Mouse (Mus musculus) hindbrain, postnatal 0 days (tissue): ENCODE data around the gene Ppfia4. TPM values are rescaled to one million over a fixed set of nuclear protein-coding genes. Genes with fewer than 3 reads are reported as not detected.

Source experiments
- ATAC-seq: fragments of 200-750 bp; cut with Nextera tagmentation; 2 replicates; pipeline ENCODE4 v1.8.0; 2017; ENCODE audit warnings: mild to moderate bottlenecking, moderate TSS enrichment, moderate library complexity
- DNase-seq: peaks from one replicate; pipeline ENCODE4 v3.0.0-alpha.2; 2015; ENCODE audit warnings: low spot score
- H3K27ac ChIP-seq: fragments of 300-500 bp; sonication (generic); 2 replicates; pipeline ENCODE4 v1.5.1; 2014; ENCODE audit warnings: mild to moderate bottlenecking
- H3K27me3 ChIP-seq: fragments of 300-500 bp; sonication (generic); 2 replicates; pipeline ENCODE4 v1.6.1; 2014; ENCODE audit warnings: low read length, mixed read lengths; ENCODE audit not compliant: insufficient read depth
- H3K36me3 ChIP-seq: fragments of 300-500 bp; sonication (generic); 2 replicates; pipeline ENCODE4 v1.6.1; 2014; ENCODE audit warnings: low read length, mixed read lengths; ENCODE audit not compliant: insufficient read depth
- H3K4me1 ChIP-seq: fragments of 300-500 bp; sonication (generic); 2 replicates; pipeline ENCODE4 v1.6.1; 2014; ENCODE audit warnings: antibody characterized with exemption, low read length, mixed read lengths; ENCODE audit not compliant: insufficient read depth
- H3K4me2 ChIP-seq: fragments of 300-500 bp; sonication (generic); 2 replicates; pipeline ENCODE4 v1.6.1; 2014; ENCODE audit warnings: low read depth, mild to moderate bottlenecking, low read length, moderate library complexity, mixed read lengths
- H3K4me3 ChIP-seq: fragments of 300-500 bp; sonication (generic); 2 replicates; pipeline ENCODE4 v1.5.1; 2014; ENCODE audit warnings: low read length
- H3K9ac ChIP-seq: fragments of 300-500 bp; sonication (generic); replicated peaks from 2 replicates; pipeline ENCODE4 v1.6.1; 2014; ENCODE audit warnings: mild to moderate bottlenecking, low read length, moderate library complexity, mixed read lengths
- H3K9me3 ChIP-seq: fragments of 300-500 bp; sonication (generic); 2 replicates; pipeline ENCODE4 v1.6.1; 2016; ENCODE audit warnings: low read length, mixed read lengths
- CTCF ChIP-seq: IDR thresholded peaks from 2 replicates; pipeline ENCODE4 v1.5.1; 2016; ENCODE audit warnings: antibody characterized with exemption, control low read depth, low read depth
- WGBS: fragments of 180-500 bp; shearing (Covaris S2); extraction: QIAGEN DNeasy Blood & Tissue Kit; methylation state at CpG from one replicate; pipeline ENCODE4 v1.1.7; 2014; 5-methylcytosine and 5-hydroxymethylcytosine counted together
- polyA plus RNA-seq: library from polyadenylated mRNA; unstranded; fragments of >200 nt; fragmentation: Nextera tagmentation; extraction: Ambion mirVana; gene quantifications from 2 replicates; pipeline ENCODE4 v1.2.1, GENCODE M21; 2015
- total RNA-seq: library from RNA; depleted of rRNA; stranded (reverse); fragments of >200 nt; gene quantifications from 2 replicates; pipeline ENCODE4 v1.2.3, GENCODE M21; 2014

Ppfia4 gene
- total and polyA plus RNA-seq, 2 experiments from 2014 or later = 31.6 to 46.5 TPM

DNA sequence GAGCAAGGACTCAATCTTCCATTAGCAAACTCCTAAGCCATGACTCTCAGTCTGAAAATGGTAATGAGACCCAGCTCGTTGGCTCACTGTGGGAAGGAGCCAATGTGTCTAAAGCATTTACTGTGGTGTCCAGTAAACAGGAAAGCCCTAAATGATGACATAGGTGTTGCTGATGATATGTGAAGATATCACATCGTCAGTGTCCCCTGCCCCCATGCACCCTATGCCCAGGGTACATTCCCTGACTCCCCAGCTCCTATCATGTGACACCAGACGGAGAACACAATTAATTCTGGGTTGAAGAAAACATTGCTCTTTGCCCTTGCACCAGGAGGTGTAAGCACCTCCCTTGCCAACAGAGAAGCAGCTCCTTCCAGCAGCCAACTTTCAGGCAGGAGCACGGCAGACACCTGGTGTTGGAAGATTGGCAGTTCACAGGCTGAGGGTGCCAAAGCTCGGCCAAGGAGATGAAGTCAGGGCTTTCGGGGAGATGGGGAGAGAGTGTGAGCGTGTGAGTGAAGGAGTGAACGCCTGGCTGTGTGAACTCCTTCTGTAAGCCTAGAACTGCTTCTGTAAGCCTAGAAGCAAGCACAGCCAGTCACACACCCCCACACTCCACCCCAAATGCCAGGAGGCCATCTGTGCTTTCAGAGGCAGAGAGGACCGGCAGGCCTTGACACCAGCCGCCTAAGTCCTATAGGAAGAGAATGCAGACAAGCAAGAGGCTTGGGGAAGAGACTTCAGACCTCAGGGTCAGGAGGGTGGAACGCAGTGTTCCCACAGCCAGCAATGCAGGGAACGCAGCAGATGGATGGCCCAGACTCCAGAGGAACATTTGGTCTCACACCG, 56.9 kb downstream of the Ppfia4 start:
- peak overlapping the region; percentile 46; the same call in 1 of the 2 replicates for H3K27ac ChIP-seq
- DNase-seq (peak; percentile 22), ATAC-seq (0 out of 2 replicates have a peak, but pooled peaks have one; percentile 30)
- H3K4me1 ChIP-seq = peaks cover 12% of the 10 kb centered on the region
- no peaks in the 10 kb centered on the region for H3K9me3 ChIP-seq
- H3K9ac ChIP-seq = no peak overlapping the region
- H3K4me3 ChIP-seq = no peak overlapping the region
- no peaks in the 10 kb centered on the region for H3K36me3 ChIP-seq
- H3K27me3 ChIP-seq = no peaks in the 10 kb centered on the region
- H3K4me2 ChIP-seq = no peak overlapping the region
- TF ChIP-seq CTCF = no peak; the same call in 1 of the 2 replicates
- WGBS = 58% methylated on average over 13 of the region's 13 CpGs

DNA sequence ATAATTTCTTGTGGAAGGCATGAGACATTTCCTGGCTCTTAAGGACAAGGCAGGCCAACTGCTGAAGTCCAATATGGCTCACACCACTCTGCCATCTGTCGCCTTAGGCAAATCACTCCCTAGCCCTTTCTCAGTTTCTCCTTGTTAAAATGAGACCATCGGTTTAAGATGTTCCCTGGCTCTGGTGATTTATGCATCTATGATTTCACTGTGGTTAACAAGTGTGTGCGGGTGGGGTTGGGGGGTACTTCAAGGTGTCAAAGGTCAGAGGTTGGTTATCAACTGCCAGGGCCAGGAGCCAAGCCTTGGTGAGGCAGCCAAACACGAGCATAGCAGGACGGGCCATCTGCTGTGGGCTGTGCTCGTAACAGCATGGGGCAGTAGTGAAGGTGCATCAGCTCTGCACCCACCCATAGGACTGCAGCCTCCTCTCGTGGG, 58.2 kb downstream of the Ppfia4 start:
- peaks cover 12% of the 10 kb centered on the region for H3K4me1 ChIP-seq
- peak overlapping the region; percentile 68 for H3K27ac ChIP-seq
- no peak overlapping the region for H3K4me2 ChIP-seq
- H3K27me3 ChIP-seq = no peaks in the 10 kb centered on the region
- DNase-seq = peak; percentile 33
- TF ChIP-seq CTCF = no peak
- H3K9me3 ChIP-seq = no peaks in the 10 kb centered on the region
- no peak overlapping the region for H3K9ac ChIP-seq
- no peak overlapping the region for H3K4me3 ChIP-seq
- ATAC-seq = 0 out of 2 replicates have a peak, but pooled peaks have one; percentile 42
- WGBS = 58% methylated on average over 7 of the region's 7 CpGs
- no peaks in the 10 kb centered on the region for H3K36me3 ChIP-seq

DNA sequence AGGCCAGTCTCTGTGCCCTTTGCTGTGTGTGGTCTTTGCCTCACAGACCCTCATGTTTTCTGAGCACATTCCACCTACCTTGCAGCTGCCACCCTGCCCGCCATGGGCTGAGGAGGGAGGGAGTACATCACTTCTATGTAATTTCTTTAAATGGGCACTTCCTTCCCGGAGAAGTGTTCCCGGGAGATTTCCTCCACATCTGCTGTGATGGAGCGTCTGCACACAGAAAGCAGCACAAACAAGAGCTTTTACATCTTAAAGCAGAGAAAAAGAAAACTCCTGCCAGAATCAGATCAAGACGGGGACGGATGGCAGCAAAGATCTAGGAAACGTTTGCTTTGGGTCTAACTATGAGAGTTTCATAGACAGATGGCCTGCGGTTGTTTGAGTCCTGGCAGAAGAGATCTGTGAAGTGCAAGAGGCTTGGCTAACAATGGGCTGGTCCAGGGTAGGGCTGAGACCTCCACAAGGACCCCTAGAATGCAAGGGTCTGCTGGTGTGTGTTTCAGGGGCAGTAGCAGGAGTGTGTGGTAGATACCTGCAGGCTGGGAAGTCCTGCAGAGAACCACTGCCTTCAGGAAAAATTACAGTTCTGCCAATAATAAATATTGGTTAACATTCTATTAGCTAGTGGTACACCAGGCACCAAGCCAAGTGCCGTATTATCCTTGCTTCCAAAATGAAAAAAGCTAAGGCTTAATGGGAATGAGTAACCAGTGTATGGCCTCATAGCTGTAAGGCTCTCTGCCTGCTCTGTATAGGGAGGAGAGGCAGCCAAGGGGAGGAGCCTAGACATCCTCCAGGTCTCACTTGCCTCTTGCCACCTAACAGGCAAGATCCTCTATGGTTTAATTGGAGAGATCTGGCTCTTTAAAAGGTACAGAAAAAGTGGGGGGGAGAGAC, 59.0 kb downstream of the Ppfia4 start:
- no peak overlapping the region for H3K4me2 ChIP-seq
- H3K9ac ChIP-seq = 0 out of 2 replicates have a peak overlapping the region, but pooled peaks have one; percentile 21
- no peak for TF ChIP-seq CTCF
- H3K27ac ChIP-seq = peak overlapping the region; percentile 68
- H3K9me3 ChIP-seq = no peaks in the 10 kb centered on the region
- H3K4me1 ChIP-seq = peaks cover 12% of the 10 kb centered on the region
- DNase-seq = peak; percentile 65
- no peak overlapping the region for H3K4me3 ChIP-seq
- 25% methylated on average over 9 of the region's 9 CpGs for WGBS
- no peaks in the 10 kb centered on the region for H3K36me3 ChIP-seq
- no peaks in the 10 kb centered on the region for H3K27me3 ChIP-seq
- ATAC-seq = peak; percentile 60; the same call in 1 of the 2 replicates

DNA sequence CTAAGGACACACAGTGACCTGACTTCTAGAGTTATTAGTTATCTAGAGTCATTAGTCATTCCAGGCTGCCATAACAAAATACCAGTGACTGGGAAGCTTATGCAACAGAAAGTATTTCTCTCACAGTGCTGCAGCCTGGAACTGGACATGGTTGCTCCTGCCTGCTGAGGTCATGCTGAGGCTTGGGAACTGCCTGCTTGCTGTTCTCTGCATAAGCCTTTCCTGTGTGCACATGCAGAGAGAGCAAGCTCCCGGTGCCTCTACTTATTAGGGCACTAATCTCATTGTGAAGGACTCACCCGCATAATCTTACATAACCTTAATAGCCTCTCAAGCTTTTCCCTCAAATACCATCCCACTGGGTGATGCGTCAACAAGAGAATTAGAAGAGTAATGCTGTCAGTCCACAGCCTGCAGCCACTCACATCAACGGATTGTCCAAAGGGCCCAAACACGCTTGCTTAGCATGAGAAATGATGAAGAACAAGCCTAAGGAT, 59.9 kb downstream of the Ppfia4 start:
- TF ChIP-seq CTCF = no peak
- ATAC-seq = no peak
- peaks cover 12% of the 10 kb centered on the region for H3K4me1 ChIP-seq
- no peak overlapping the region for H3K4me3 ChIP-seq
- peak overlapping the region; percentile 68; the same call in 1 of the 2 replicates for H3K27ac ChIP-seq
- 64% methylated on average over 5 of the region's 5 CpGs for WGBS
- H3K9ac ChIP-seq = no peak overlapping the region
- H3K9me3 ChIP-seq = no peaks in the 10 kb centered on the region
- no peak overlapping the region for H3K4me2 ChIP-seq
- no peaks in the 10 kb centered on the region for H3K36me3 ChIP-seq
- DNase-seq = no peak
- H3K27me3 ChIP-seq = no peaks in the 10 kb centered on the region

DNA sequence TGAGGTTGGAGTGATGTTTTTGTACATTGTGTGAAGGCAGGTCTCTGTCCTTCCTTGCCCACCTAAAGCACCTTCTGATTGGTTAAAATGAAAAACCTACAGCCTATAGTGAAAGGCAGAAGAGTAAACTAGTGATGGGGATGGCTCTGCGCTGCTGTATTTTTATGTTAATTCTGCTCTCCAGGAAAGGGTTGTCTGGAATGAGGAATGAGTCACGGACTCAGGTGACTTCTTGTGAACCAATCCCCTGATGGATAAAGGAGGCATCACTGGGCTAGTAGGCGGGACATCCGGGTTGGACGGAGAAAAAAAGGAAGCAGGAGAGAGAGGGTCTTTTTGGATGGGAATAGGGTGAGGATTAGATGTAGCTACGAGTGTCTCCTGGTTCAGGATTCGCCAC, 62.7 kb downstream of the Ppfia4 start:
- DNase-seq (no peak), ATAC-seq (no peak)
- Histone ChIP-seq H3K9ac (no peak overlapping the region), H3K4me1 (peaks cover 12% of the 10 kb centered on the region), H3K27me3 (no peaks in the 10 kb centered on the region), H3K9me3 (no peaks in the 10 kb centered on the region), H3K27ac (no peak overlapping the region), H3K36me3 (no peaks in the 10 kb centered on the region), H3K4me3 (no peak overlapping the region), H3K4me2 (no peak overlapping the region)
- WGBS = 68% methylated on average over 7 of the region's 7 CpGs
- no peak for TF ChIP-seq CTCF

DNA sequence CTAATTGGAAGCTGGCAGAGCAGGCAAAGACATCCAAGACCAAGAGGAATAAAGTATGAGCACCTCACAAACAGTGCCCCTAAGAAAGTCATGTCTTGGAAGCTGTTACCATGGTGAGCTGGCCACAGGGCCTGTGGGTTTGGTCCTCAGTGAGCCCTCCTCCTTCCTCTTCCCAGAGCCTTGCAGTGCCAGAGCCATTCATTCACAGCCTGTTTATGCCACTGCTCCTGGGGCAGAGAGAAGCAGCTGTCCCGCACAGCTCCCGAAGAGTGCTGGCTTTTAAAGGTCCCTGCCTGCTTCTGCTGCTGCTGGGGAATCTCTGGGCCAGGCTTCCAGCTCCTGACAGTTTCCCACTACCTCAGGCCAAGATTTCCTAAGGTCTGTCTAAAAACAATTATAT, 66.9 kb downstream of the Ppfia4 start:
- ATAC-seq (peak; percentile 92), DNase-seq (peak; percentile 65)
- Histone ChIP-seq H3K9me3 (0 out of 2 replicates have a peak, but pooled peaks cover 4% of the 10 kb centered on the region), H3K36me3 (no peaks in the 10 kb centered on the region), H3K4me1 (no peaks in the 10 kb centered on the region), H3K27me3 (no peaks in the 10 kb centered on the region), H3K27ac (peak overlapping the region; percentile 2; the same call in 1 of the 2 replicates), H3K4me3 (no peak overlapping the region), H3K4me2 (no peak overlapping the region), H3K9ac (no peak overlapping the region)
- WGBS = 21% methylated on average over 2 of the region's 2 CpGs
- no peak for TF ChIP-seq CTCF
